Mouse (Mus musculus): Measurements from ENCODE around the gene Gcn1l1.

DNA sequence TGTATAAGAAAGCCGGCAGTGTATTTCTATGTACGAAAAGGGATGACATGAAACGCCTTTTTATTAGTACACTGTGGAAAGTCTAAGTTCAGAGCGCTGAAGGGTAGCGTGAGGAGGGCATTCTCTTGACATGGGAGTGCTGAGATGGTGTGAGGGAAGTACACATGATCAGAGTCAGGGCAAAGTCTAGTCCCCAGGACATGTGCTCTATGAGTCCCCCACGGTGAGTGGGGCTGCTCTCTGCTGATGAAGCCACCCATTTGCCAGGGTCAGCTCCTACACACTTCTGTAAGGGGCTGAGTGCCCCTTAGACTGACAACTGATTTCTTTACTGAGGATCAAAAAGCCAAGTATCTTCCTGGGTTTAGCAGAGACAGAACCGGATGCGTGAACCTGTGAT, 102.2 kb downstream of the Gcn1l1 start:
- TF ChIP-seq POLR2A (IDR thresholded peaks at IDR 0.05; ENCODE audit: borderline replicate concordance, extremely low read depth, insufficient read depth, insufficient read length, poor library complexity, severe bottlenecking) (no peak), CTCF (IDR thresholded peaks at IDR 0.05; ENCODE audit: borderline replicate concordance, extremely low read depth, insufficient read depth, insufficient read length) (no peak)
